Comparison of ENCODE assay signal across 11 mouse cellular contexts in genomic region chr9:106269879-106270278, GRCm38 (mm10). TPM values are rescaled to one million over a fixed set of nuclear protein-coding genes. Genes with fewer than 3 reads are reported as not detected.
A peak's percentile ranks its signal among the peaks of the same experiment; 100 is the strongest.
DNase-seq lines count a peak whose midpoint lies in the region; ATAC-seq and TF ChIP-seq lines count a peak whose summit lies in the region.
"Had no signal": no experiment of that assay in that cellular context is flagged by ENCODE, and none has a peak within 500 bp of the region (broad histone marks: within the 10 kb centered on the region; RNA-seq: fewer than 3 reads in every experiment).

No protein-coding gene starts in this region.

- no peak overlapping the region for H3K9ac ChIP-seq in midbrain, embryonic 14.5 days (replicated peaks; ENCODE audit: low read length)
- H3K9ac ChIP-seq: embryonic facial prominence, embryonic 15.5 days had no signal

- H3K36me3 ChIP-seq in heart, embryonic 10.5 days = no peaks in the 10 kb centered on the region
- no peaks in the 10 kb centered on the region for H3K36me3 ChIP-seq in hindbrain, embryonic 10.5 days
- H3K36me3 ChIP-seq in midbrain, embryonic 14.5 days (ENCODE audit: control insufficient read depth, insufficient read depth, low read length) = no peaks in the 10 kb centered on the region
- H3K36me3 ChIP-seq: embryonic facial prominence, embryonic 15.5 days had no signal

- H3K4me3 ChIP-seq in heart, embryonic 10.5 days = no peak overlapping the region
- H3K4me3 ChIP-seq in hindbrain, embryonic 10.5 days = no peak overlapping the region
- no peak overlapping the region for H3K4me3 ChIP-seq in midbrain, embryonic 14.5 days (replicated peaks; ENCODE audit: low read depth, low read length)
- H3K4me3 ChIP-seq in cerebellum, adult 2 months (replicated peaks; ENCODE audit: insufficient read depth, low read depth, low read length) = no peak overlapping the region
- H3K4me3 ChIP-seq: embryonic facial prominence, embryonic 15.5 days had no signal

- TF ChIP-seq CTCF in cerebellum, adult 2 months (IDR thresholded peaks at IDR 0.05; ENCODE audit: borderline replicate concordance, insufficient read depth, low read depth, low read length) = no peak

- no peak for TF ChIP-seq POLR2A in cerebellum, adult 2 months (IDR thresholded peaks at IDR 0.05; ENCODE audit: borderline replicate concordance, insufficient read depth, low read length)

- no peak; the same call in 1 of the 2 replicates for ATAC-seq in midbrain, embryonic 14.5 days (ENCODE audit: low FRiP score, low TSS enrichment)

- 0 out of 2 replicates have a peak overlapping the region, but pooled peaks have one; percentile 22 for H3K27ac ChIP-seq in heart, embryonic 10.5 days
- peak overlapping the region; percentile 74; the same call in 1 of the 2 replicates for H3K27ac ChIP-seq in hindbrain, embryonic 10.5 days
- peak overlapping the region; percentile 33 for H3K27ac ChIP-seq in midbrain, embryonic 14.5 days (replicated peaks; ENCODE audit: low read depth, low read length)
- no peak overlapping the region for H3K27ac ChIP-seq in cerebellum, adult 2 months (ENCODE audit: insufficient read depth, low read length)
- H3K27ac ChIP-seq: embryonic facial prominence, embryonic 15.5 days had no signal

- intact Hi-C loops in heart, postnatal 14 days (cut with DNase I) = no loop called here

- H3K4me1 ChIP-seq in heart, embryonic 10.5 days = peaks cover 34% of the 10 kb centered on the region
- H3K4me1 ChIP-seq in hindbrain, embryonic 10.5 days (replicated peaks) = peaks cover 30% of the 10 kb centered on the region
- H3K4me1 ChIP-seq in midbrain, embryonic 14.5 days (ENCODE audit: control insufficient read depth, insufficient read depth, low read length) = peaks cover 12% of the 10 kb centered on the region
- H3K4me1 ChIP-seq in cerebellum, adult 2 months (ENCODE audit: control insufficient read depth, insufficient read depth, low read length) = peaks cover 10% of the 10 kb centered on the region

- H3K9me3 ChIP-seq in heart, embryonic 10.5 days = no peaks in the 10 kb centered on the region
- no peaks in the 10 kb centered on the region for H3K9me3 ChIP-seq in hindbrain, embryonic 10.5 days
- no peaks in the 10 kb centered on the region for H3K9me3 ChIP-seq in midbrain, embryonic 14.5 days (ENCODE audit: control insufficient read depth, low read length)
- H3K9me3 ChIP-seq: embryonic facial prominence, embryonic 15.5 days had no signal

- 58% methylated on average over 2 of the region's 2 CpGs for WGBS in heart, embryonic 10.5 days
- 32% methylated on average over 2 of the region's 2 CpGs for WGBS in hindbrain, embryonic 10.5 days
- WGBS in midbrain, embryonic 14.5 days = 2% methylated on average over 2 of the region's 2 CpGs
- WGBS in cerebellum, adult 2 months = 11% methylated on average over 2 of the region's 2 CpGs

- H3K4me2 ChIP-seq in midbrain, embryonic 14.5 days (ENCODE audit: low read length) = no peak overlapping the region
- H3K4me2 ChIP-seq: embryonic facial prominence, embryonic 15.5 days had no signal

- no peak for DNase-seq in heart, embryonic 10.5 days (ENCODE audit: low spot score)
- no peak for DNase-seq in heart, postnatal 14 days
- DNase-seq in R1 (ENCODE audit: low read depth, low spot score) = peak; percentile 51
- peak; percentile 17 for DNase-seq in hindbrain, embryonic 10.5 days (ENCODE audit: low spot score)
- DNase-seq in midbrain, embryonic 14.5 days = peak; percentile 71
- DNase-seq in cerebellum, adult 2 months = no peak
- DNase-seq in heart, adult 11 months = no peak
- DNase-seq in B cell, adult 2 months = no peak
- DNase-seq: adrenal gland, postnatal 14 days; right cerebral cortex, adult 18-20 months had no signal

- H3K27me3 ChIP-seq in heart, embryonic 10.5 days (ENCODE audit: insufficient read depth, poor library complexity, severe bottlenecking) = no peaks in the 10 kb centered on the region
- H3K27me3 ChIP-seq in hindbrain, embryonic 10.5 days (ENCODE audit: insufficient read depth, poor library complexity, severe bottlenecking) = no peaks in the 10 kb centered on the region
- H3K27me3 ChIP-seq in midbrain, embryonic 14.5 days (ENCODE audit: control insufficient read depth, insufficient read depth, low read length) = no peaks in the 10 kb centered on the region
- no peaks in the 10 kb centered on the region for H3K27me3 ChIP-seq in cerebellum, adult 2 months (ENCODE audit: control insufficient read depth, insufficient read depth, low read length)
- H3K27me3 ChIP-seq: embryonic facial prominence, embryonic 15.5 days had no signal

RNA-seq across cellular contexts. Expression of gene Poc1a, which starts 11.0 kb away (rescaled TPM):
- 36.5 and 42.3 TPM in 2 replicates for polyA plus RNA-seq in heart, embryonic 10.5 days (2016; fragmentation: Nextera tagmentation; extraction: Ambion mirVana)
- 1 to 10 TPM; 4.3 to 4.8 TPM for total RNA-seq in heart, postnatal 14 days (2021)
- polyA plus RNA-seq in hindbrain, embryonic 10.5 days (2016; fragmentation: Nextera tagmentation; extraction: Ambion mirVana) = 36.7 and 41.8 TPM in 2 replicates
- polyA plus RNA-seq in midbrain, embryonic 14.5 days (2014; fragmentation: Nextera tagmentation; extraction: Ambion mirVana) = 7.1 and 8.4 TPM in 2 replicates
- 3.9 and 4.4 TPM in 2 replicates for polyA plus RNA-seq in cerebellum, adult 2 months (2012; rRNA removed)

RNA-seq across cellular contexts. Expression of gene Alas1, which starts 21.4 kb away (rescaled TPM):
- polyA plus RNA-seq in heart, embryonic 10.5 days (2016; fragmentation: Nextera tagmentation; extraction: Ambion mirVana) = 96.9 and 120 TPM in 2 replicates
- total RNA-seq in heart, postnatal 14 days (2021) = 100 to 1,000 TPM; 562 to 652 TPM
- 60.4 and 78.6 TPM in 2 replicates for polyA plus RNA-seq in hindbrain, embryonic 10.5 days (2016; fragmentation: Nextera tagmentation; extraction: Ambion mirVana)
- 93.0 and 101 TPM in 2 replicates for polyA plus RNA-seq in midbrain, embryonic 14.5 days (2014; fragmentation: Nextera tagmentation; extraction: Ambion mirVana)
- polyA plus RNA-seq in cerebellum, adult 2 months (2012; rRNA removed) = 117 and 134 TPM in 2 replicates

RNA-seq across cellular contexts. Expression of gene Tlr9, which starts 47.5 kb away (rescaled TPM):
- not detected in 2 replicates for polyA plus RNA-seq in heart, embryonic 10.5 days (2016; fragmentation: Nextera tagmentation; extraction: Ambion mirVana)
- under 1 TPM; 0.55 to 0.88 TPM for total RNA-seq in heart, postnatal 14 days (2021)
- polyA plus RNA-seq in hindbrain, embryonic 10.5 days (2016; fragmentation: Nextera tagmentation; extraction: Ambion mirVana) = not detected in 2 replicates
- polyA plus RNA-seq in midbrain, embryonic 14.5 days (2014; fragmentation: Nextera tagmentation; extraction: Ambion mirVana) = 0.08 and 0.09 TPM in 2 replicates
- polyA plus RNA-seq in cerebellum, adult 2 months (2012; rRNA removed) = 0.31 and 0.57 TPM in 2 replicates

Comparison
In these comparisons a context has a peak if more than half of its experiments do, and no peak if none do; other contexts are left out.
1. DNase-seq: peak in R1 (single experiment), hindbrain, embryonic 10.5 days (single experiment) and midbrain, embryonic 14.5 days (single experiment); none in heart, embryonic 10.5 days (single experiment), heart, postnatal 14 days (0 of 2), cerebellum, adult 2 months (0 of 2), heart, adult 11 months (single experiment) and B cell, adult 2 months (0 of 2).